Mouse (Mus musculus) thymus, adult 2 months (tissue): Measurements from ENCODE around the gene Neb.

Experiments
- CTCF ChIP-seq: fragments of 200-500 bp; IDR thresholded peaks from 2 replicates; pipeline ENCODE4 v1.5.1; 2012; ENCODE audit warnings: mild to moderate bottlenecking, control low read depth, low read length, moderate library complexity, borderline replicate concordance; ENCODE audit not compliant: control insufficient read depth, poor library complexity, insufficient read depth; ENCODE audit errors: extremely low read depth
- POLR2A ChIP-seq: fragments of 200-500 bp; IDR thresholded peaks from 2 replicates; pipeline ENCODE4 v1.6.1; 2012; ENCODE audit warnings: mild to moderate bottlenecking, low read length, control low read depth, moderate library complexity; ENCODE audit not compliant: control insufficient read depth, poor library complexity, insufficient read depth; ENCODE audit errors: extremely low read depth

DNA sequence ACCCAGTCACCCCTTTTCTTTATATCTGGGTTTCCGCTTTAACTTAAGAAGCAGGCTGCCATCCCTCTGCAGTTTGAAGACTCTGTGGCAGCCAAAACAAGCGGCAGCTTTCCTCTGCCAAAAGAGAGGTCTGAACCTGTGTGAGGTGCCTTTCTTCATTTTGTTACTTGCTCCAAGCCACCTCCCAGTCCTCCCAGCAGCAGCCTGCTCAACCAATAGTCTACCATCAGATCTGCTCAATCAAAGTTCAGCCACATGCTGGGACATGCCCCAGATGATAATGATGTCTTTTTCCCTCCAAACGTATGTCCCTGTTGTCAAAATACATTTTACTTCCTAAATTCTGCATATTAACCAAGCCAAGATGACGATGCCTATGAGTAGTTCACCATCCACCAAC is 173.3 kb downstream of the Neb start:
- TF ChIP-seq CTCF (no peak), POLR2A (no peak)
